Mouse (Mus musculus) kidney, embryonic 15.5 days (tissue): ENCODE results near the gene Unc13c. TPM values are rescaled to one million over a fixed set of nuclear protein-coding genes. Genes with fewer than 3 reads are reported as not detected.

Source experiments
- ATAC-seq: fragments of 200-750 bp; cut with Nextera tagmentation; replicated peaks from 2 replicates; pipeline ENCODE4 v1.8.0; 2017; ENCODE audit warnings: moderate TSS enrichment; ENCODE audit not compliant: low FRiP score
- H3K27ac ChIP-seq: fragments of 300-500 bp; sonication (generic); 2 replicates; pipeline ENCODE4 v1.5.1; 2015; ENCODE audit warnings: mild to moderate bottlenecking, inconsistent platforms
- H3K27me3 ChIP-seq: fragments of 300-500 bp; sonication (generic); 2 replicates; pipeline ENCODE4 v1.6.1; 2015; ENCODE audit warnings: inconsistent platforms
- H3K36me3 ChIP-seq: fragments of 300-500 bp; sonication (generic); 2 replicates; pipeline ENCODE4 v1.6.1; 2015; ENCODE audit warnings: inconsistent platforms
- H3K4me1 ChIP-seq: fragments of 300-500 bp; sonication (generic); 2 replicates; pipeline ENCODE4 v1.6.1; 2015; ENCODE audit warnings: inconsistent platforms
- H3K4me2 ChIP-seq: fragments of 300-500 bp; sonication (generic); 2 replicates; pipeline ENCODE4 v1.6.1; 2015; ENCODE audit warnings: moderate library complexity, mild to moderate bottlenecking, inconsistent platforms
- H3K4me3 ChIP-seq: fragments of 300-500 bp; sonication (generic); replicated peaks from 2 replicates; pipeline ENCODE4 v1.5.1; 2015; ENCODE audit warnings: mild to moderate bottlenecking, inconsistent platforms
- H3K9ac ChIP-seq: fragments of 300-500 bp; sonication (generic); 2 replicates; pipeline ENCODE4 v1.6.1; 2015; ENCODE audit warnings: mild to moderate bottlenecking, inconsistent platforms
- H3K9me3 ChIP-seq: fragments of 300-500 bp; sonication (generic); replicated peaks from 2 replicates; pipeline ENCODE4 v1.6.1; 2016; ENCODE audit warnings: inconsistent platforms
- WGBS: fragments of 180-500 bp; shearing (Covaris S2); methylation state at CpG from one replicate; pipeline ENCODE4 v1.1.7; 2015; ENCODE audit warnings: mixed read lengths; 5-methylcytosine and 5-hydroxymethylcytosine counted together
- polyA plus RNA-seq: library from polyadenylated mRNA; unstranded; fragments of >200 nt; fragmentation: Nextera tagmentation; extraction: Ambion mirVana; gene quantifications from 2 replicates; pipeline ENCODE4 v1.2.1, GENCODE M21; 2015

Unc13c gene
- polyA plus RNA-seq, 1 experiment from 2014 or later, result 0.52 TPM

DNA sequence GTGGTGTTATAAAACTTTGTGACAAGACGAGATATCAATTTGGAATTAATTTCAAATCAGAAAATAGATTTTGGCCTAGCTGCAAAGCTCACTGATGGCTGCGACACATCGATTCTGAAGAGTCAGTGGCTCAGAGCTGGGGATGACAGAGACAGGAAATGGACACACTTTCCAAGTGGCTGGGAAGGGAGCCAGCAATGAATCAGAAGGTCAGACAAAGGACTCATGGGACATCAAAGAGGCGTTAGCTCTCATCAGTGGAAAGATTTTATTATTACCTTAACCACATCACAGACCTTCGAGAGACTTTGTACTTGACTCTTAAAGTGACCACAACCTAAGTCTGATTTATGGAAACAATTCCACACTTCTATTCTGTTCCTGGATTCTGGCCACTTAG lies 408.7 kb downstream of the Unc13c start:
- H3K9ac ChIP-seq, result no peak overlapping the region
- H3K4me2 ChIP-seq, result no peak overlapping the region
- H3K27me3 ChIP-seq, result no peaks in the 10 kb centered on the region
- no peaks in the 10 kb centered on the region for H3K9me3 ChIP-seq
- H3K4me1 ChIP-seq, result 0 out of 2 replicates have a peak, but pooled peaks cover 8% of the 10 kb centered on the region
- ATAC-seq, result 0 out of 2 replicates have a peak, but pooled peaks have one; percentile 15
- H3K36me3 ChIP-seq, result no peaks in the 10 kb centered on the region
- 31% methylated on average over 5 of the region's 5 CpGs for WGBS
- no peak overlapping the region for H3K4me3 ChIP-seq
- H3K27ac ChIP-seq, result no peak overlapping the region

DNA sequence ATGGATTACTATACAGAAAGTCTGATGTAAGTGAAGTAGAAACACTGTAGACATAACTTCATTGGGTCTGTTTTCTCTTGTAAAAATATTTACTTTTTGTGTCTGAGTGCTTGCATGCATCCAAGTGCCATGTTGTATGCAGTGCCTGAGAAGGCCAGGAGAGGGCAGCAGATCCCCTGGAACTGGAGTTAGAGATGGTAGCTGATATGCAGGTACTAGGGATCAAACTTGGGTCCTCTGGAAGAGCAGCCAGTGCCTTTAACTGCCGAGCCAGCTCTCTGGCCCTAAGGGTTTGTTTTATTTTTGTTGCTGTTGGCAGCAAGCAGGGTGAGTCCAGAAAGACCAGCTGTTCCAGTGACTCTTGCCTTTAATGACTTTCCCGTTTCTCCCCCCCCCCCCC lies 411.0 kb downstream of the Unc13c start:
- Histone ChIP-seq H3K36me3 (no peaks in the 10 kb centered on the region), H3K9ac (no peak overlapping the region), H3K9me3 (no peaks in the 10 kb centered on the region), H3K27me3 (no peaks in the 10 kb centered on the region), H3K27ac (no peak overlapping the region), H3K4me3 (no peak overlapping the region), H3K4me2 (no peak overlapping the region), H3K4me1 (0 out of 2 replicates have a peak, but pooled peaks cover 8% of the 10 kb centered on the region)
- 43% methylated on average over 2 of the region's 2 CpGs for WGBS
- no peak for ATAC-seq

DNA sequence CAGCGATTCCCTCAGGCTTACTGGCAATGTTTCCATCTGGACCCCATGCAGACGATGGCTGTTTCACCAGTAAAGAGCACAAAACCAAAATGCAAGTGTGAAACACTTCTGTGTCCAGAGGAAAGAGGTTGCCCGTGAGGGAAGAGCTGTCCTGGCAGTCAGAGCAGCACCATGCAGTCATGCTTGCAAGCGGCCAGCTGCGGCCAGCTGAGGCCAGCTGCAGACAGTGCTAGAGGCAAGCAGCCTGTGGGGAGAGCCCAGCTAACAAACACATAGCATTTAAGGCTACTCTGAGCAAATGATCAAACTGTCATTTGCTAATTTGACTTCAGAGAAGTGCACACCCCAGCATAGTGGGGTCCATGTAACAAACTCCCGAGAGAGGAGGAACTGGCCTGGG lies 413.4 kb downstream of the Unc13c start:
- ATAC-seq, result no peak
- no peaks in the 10 kb centered on the region for H3K36me3 ChIP-seq

DNA sequence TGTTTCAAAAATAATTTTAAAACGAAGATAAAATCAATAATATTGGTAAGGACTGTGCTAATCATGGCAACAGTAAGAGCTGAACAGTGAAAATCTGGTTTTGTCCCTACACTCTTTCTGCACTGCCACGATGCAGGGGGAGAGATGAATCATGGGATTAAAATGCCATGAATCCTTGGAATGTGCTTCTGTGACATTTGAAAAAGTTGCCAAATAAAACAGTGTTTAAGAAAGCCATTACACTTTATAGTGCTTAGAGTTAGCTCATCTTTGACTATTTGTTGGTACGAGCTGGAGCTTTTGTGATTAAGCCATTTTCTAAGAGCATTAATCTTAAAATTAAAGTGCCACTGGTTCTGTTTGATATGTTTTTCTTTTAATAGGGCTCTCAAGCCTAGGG lies 496.2 kb downstream of the Unc13c start:
- Histone ChIP-seq H3K4me2 (no peak overlapping the region), H3K4me3 (no peak overlapping the region), H3K9ac (no peak overlapping the region), H3K4me1 (no peaks in the 10 kb centered on the region), H3K9me3 (no peaks in the 10 kb centered on the region), H3K27ac (no peak overlapping the region), H3K36me3 (no peaks in the 10 kb centered on the region), H3K27me3 (no peaks in the 10 kb centered on the region)
- ATAC-seq, result no peak
- 52% methylated on average over 3 of the region's 3 CpGs for WGBS

More for the DNA sequence above, 413.4 kb downstream of the Unc13c start:
- no peak overlapping the region for H3K9ac ChIP-seq
- H3K27me3 ChIP-seq, result no peaks in the 10 kb centered on the region
- H3K4me3 ChIP-seq, result no peak overlapping the region
- H3K4me1 ChIP-seq, result 0 out of 2 replicates have a peak, but pooled peaks cover 8% of the 10 kb centered on the region
- H3K27ac ChIP-seq, result no peak overlapping the region
- 76% methylated on average over 6 of the region's 6 CpGs for WGBS
- no peak overlapping the region for H3K4me2 ChIP-seq
- no peaks in the 10 kb centered on the region for H3K9me3 ChIP-seq

DNA sequence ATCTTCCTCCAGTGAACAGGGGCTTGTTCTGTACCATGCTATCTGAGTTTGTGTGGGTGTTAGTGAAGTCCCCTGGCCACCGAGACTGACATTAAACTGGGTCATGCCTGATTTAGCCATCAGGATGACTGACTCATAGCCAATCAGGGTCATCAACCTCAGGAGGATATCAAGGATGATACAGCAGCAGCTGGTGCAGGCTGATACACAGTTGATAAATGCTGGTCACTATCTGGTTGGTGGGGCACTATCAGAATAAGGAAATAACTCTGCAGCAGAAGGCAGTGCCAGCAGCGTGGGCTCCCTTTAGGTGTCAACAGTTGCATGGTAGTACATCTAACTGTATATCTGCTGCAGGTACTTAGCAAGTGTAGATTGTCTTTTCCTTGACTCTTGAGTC lies 506.7 kb downstream of the Unc13c start:
- ATAC-seq, result no peak
- Histone ChIP-seq H3K36me3 (no peaks in the 10 kb centered on the region), H3K27me3 (no peaks in the 10 kb centered on the region), H3K27ac (no peak overlapping the region), H3K4me1 (no peaks in the 10 kb centered on the region), H3K9ac (no peak overlapping the region), H3K4me3 (no peak overlapping the region), H3K4me2 (no peak overlapping the region), H3K9me3 (no peaks in the 10 kb centered on the region)
- WGBS, result 89% methylated on average over 2 of the region's 2 CpGs

DNA sequence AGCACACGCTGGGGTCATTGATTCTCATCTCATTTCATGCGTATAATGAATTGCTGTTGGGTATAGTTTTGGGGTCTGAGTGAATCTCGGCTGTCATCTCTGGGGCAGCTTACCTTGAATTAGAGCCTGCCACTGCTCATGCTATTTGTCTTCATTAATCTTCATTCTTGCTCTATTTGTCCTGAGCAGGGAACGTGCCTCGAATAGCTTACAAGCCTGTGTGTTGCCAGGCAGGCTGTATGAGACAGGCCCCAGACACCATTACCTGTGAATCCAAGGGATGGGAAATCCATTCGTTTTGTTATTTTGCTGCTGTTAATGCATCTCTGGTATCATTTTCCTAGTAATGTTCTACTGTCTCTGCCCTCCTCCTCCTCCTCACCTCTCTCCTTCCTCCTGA lies 518.8 kb downstream of the Unc13c start:
- H3K4me2 ChIP-seq, result no peak overlapping the region
- H3K27me3 ChIP-seq, result no peaks in the 10 kb centered on the region
- no peak overlapping the region for H3K27ac ChIP-seq
- WGBS, result 70% methylated on average over 6 of the region's 6 CpGs
- no peak overlapping the region for H3K9ac ChIP-seq
- no peak for ATAC-seq
- H3K4me1 ChIP-seq, result no peaks in the 10 kb centered on the region
- H3K4me3 ChIP-seq, result no peak overlapping the region
- no peaks in the 10 kb centered on the region for H3K9me3 ChIP-seq
- H3K36me3 ChIP-seq, result no peaks in the 10 kb centered on the region

DNA sequence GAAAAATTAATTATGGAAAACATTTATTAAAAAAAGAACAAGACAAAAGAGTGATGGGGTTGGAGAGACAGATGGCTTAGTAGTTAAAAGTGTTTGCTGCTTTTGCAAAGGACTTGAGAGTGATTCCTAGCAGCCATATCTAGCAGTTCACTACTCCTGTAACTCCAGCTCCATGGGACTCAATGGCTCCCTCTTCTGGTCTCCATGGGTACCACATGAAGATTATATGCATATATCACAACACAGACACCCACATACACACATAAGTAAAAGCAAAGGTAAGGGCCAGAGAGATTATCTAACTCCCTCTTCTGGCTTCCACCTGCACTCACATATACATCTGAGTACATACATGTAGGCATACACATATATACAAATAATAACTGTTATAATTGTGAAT lies 519.5 kb downstream of the Unc13c start:
- Histone ChIP-seq H3K4me2 (no peak overlapping the region), H3K36me3 (no peaks in the 10 kb centered on the region), H3K27ac (no peak overlapping the region), H3K4me1 (no peaks in the 10 kb centered on the region), H3K4me3 (no peak overlapping the region), H3K27me3 (no peaks in the 10 kb centered on the region), H3K9ac (no peak overlapping the region), H3K9me3 (no peaks in the 10 kb centered on the region)
- ATAC-seq, result no peak

DNA sequence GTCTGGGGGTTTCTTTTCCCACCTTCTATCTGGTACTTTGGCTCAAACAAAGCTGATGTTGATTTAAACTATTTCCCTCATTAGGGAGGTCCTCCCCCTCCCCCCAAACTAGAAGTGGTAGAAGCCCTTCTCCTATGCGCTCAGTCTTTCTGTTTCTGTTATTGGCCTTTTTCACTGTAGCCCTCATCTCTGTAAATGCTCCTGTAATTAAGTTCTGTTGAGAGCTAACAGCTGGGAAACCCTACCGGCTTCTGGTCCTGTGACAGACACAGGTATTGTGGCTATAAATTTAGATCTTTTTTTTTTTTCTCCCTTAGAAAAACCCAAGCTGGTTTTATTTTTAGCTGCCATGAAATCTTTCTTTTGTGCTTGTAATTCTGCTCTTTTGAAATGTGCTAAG lies 536.8 kb downstream of the Unc13c start:
- H3K4me1 ChIP-seq, result no peaks in the 10 kb centered on the region
- no peak overlapping the region for H3K4me2 ChIP-seq
- no peaks in the 10 kb centered on the region for H3K9me3 ChIP-seq
- WGBS, result 42% methylated on average over 2 of the region's 2 CpGs
- H3K27me3 ChIP-seq, result no peaks in the 10 kb centered on the region
- no peak for ATAC-seq
- H3K4me3 ChIP-seq, result no peak overlapping the region
- no peak overlapping the region for H3K27ac ChIP-seq
- no peak overlapping the region for H3K9ac ChIP-seq
- H3K36me3 ChIP-seq, result no peaks in the 10 kb centered on the region

Other genes with a start within 250 kb of the Unc13c start
- gene Wdr72, start 141.4 kb upstream of the Unc13c start, polyA plus RNA-seq, result 1.3 and 1.4 TPM in 2 replicates